Mouse (Mus musculus) kidney, postnatal 0 days (tissue): ENCODE results near the gene Itgb5. TPM values are rescaled to one million over a fixed set of nuclear protein-coding genes. Genes with fewer than 3 reads are reported as not detected.

Experiments used
- ATAC-seq: fragments of 200-750 bp; cut with Nextera tagmentation; replicated peaks from 2 replicates; pipeline ENCODE4 v1.8.0; 2017; ENCODE audit warnings: low read depth, moderate number of reproducible peaks, moderate TSS enrichment, moderate library complexity; ENCODE audit not compliant: low FRiP score
- DNase-seq: peaks from one replicate; pipeline ENCODE4 v3.0.0-alpha.2; 2016; ENCODE audit warnings: low spot score
- H3K27ac ChIP-seq: fragments of 300-500 bp; sonication (generic); 2 replicates; pipeline ENCODE4 v1.5.1; 2014; ENCODE audit warnings: mild to moderate bottlenecking
- H3K27me3 ChIP-seq: fragments of 300-500 bp; sonication (generic); 2 replicates; pipeline ENCODE4 v1.6.1; 2014; ENCODE audit warnings: low read length, mixed read lengths; ENCODE audit not compliant: insufficient read depth
- H3K36me3 ChIP-seq: fragments of 300-500 bp; sonication (generic); 2 replicates; pipeline ENCODE4 v1.6.1; 2014; ENCODE audit warnings: low read length, mixed read lengths; ENCODE audit not compliant: insufficient read depth
- H3K4me1 ChIP-seq: fragments of 300-500 bp; sonication (generic); replicated peaks from 2 replicates; pipeline ENCODE4 v1.6.1; 2014; ENCODE audit warnings: antibody characterized with exemption, low read length, mixed read lengths; ENCODE audit not compliant: insufficient read depth
- H3K4me2 ChIP-seq: fragments of 300-500 bp; sonication (generic); 2 replicates; pipeline ENCODE4 v1.6.1; 2014; ENCODE audit warnings: mild to moderate bottlenecking, low read length, moderate library complexity, mixed read lengths
- H3K4me3 ChIP-seq: fragments of 300-500 bp; sonication (generic); replicated peaks from 2 replicates; pipeline ENCODE4 v1.5.1; 2014; ENCODE audit warnings: low read depth, low read length
- H3K9ac ChIP-seq: fragments of 300-500 bp; sonication (generic); 2 replicates; pipeline ENCODE4 v1.6.1; 2014; ENCODE audit warnings: low read depth, low read length
- H3K9me3 ChIP-seq: fragments of 300-500 bp; sonication (generic); replicated peaks from 2 replicates; pipeline ENCODE4 v1.6.1; 2016; ENCODE audit warnings: low read length, inconsistent platforms, mixed read lengths
- CTCF ChIP-seq: IDR thresholded peaks from 2 replicates; pipeline ENCODE4 v1.5.1; 2016; ENCODE audit warnings: antibody characterized with exemption, low read depth, mild to moderate bottlenecking, moderate library complexity
- WGBS: fragments of 180-500 bp; shearing (Covaris S2); extraction: QIAGEN DNeasy Blood & Tissue Kit; methylation state at CpG from one replicate; pipeline ENCODE4 v1.1.7; 2014; 5-methylcytosine and 5-hydroxymethylcytosine counted together
- polyA plus RNA-seq: library from polyadenylated mRNA; unstranded; fragments of >200 nt; fragmentation: Nextera tagmentation; extraction: Ambion mirVana; gene quantifications from 2 replicates; pipeline ENCODE4 v1.2.1, GENCODE M21; 2015

The Itgb5 gene
- polyA plus RNA-seq, 1 experiment from 2014 or later: 53.2 TPM

GRCm38 (mm10) chr16:33914997-33915396, 85.5 kb downstream of the Itgb5 start:
- Histone ChIP-seq H3K4me1 (peaks cover 22% of the 10 kb centered on the region), H3K9me3 (no peaks in the 10 kb centered on the region), H3K4me2 (no peak overlapping the region), H3K4me3 (no peak overlapping the region), H3K27me3 (no peaks in the 10 kb centered on the region), H3K27ac (no peak overlapping the region), H3K9ac (no peak overlapping the region), H3K36me3 (peaks cover 7% of the 10 kb centered on the region)
- no peak for TF ChIP-seq CTCF
- 73% methylated on average over 4 of the region's 4 CpGs for WGBS
- DNase-seq (no peak), ATAC-seq (no peak)

- peaks cover 31% of the 10 kb centered on the region for H3K4me1 ChIP-seq
- 38% methylated on average over 12 of the region's 12 CpGs for whole genome bisulfite sequencing
- peak; percentile 71 for ATAC-seq
- peak; percentile 58 for DNase-seq
- TF ChIP-seq CTCF: no peak
- no peak overlapping the region for H3K9ac ChIP-seq
- H3K4me2 ChIP-seq: no peak overlapping the region
- H3K36me3 ChIP-seq: peaks cover 6% of the 10 kb centered on the region
- H3K4me3 ChIP-seq: no peak overlapping the region
- peak overlapping the region; percentile 70 for H3K27ac ChIP-seq
- no peaks in the 10 kb centered on the region for H3K27me3 ChIP-seq
- H3K9me3 ChIP-seq: no peaks in the 10 kb centered on the region
These were observed 87.2 kb downstream of the Itgb5 start for GRCm38 (mm10) chr16:33916473-33917251.

GRCm38 (mm10) chr16:33917390-33917789, 87.9 kb downstream of the Itgb5 start:
- no peak for ATAC-seq
- Histone ChIP-seq H3K27me3 (no peaks in the 10 kb centered on the region), H3K27ac (peak overlapping the region; percentile 70), H3K4me3 (no peak overlapping the region), H3K9me3 (no peaks in the 10 kb centered on the region), H3K9ac (no peak overlapping the region), H3K4me1 (peaks cover 34% of the 10 kb centered on the region; the same call in 1 of the 2 replicates), H3K4me2 (no peak overlapping the region), H3K36me3 (peaks cover 6% of the 10 kb centered on the region)
- WGBS: 49% methylated on average over 5 of the region's 5 CpGs
- no peak for TF ChIP-seq CTCF
- DNase-seq: no peak

- no peaks in the 10 kb centered on the region for H3K9me3 ChIP-seq
- WGBS: 70% methylated on average over 5 of the region's 5 CpGs
- no peak for TF ChIP-seq CTCF
- no peak overlapping the region for H3K4me3 ChIP-seq
- H3K9ac ChIP-seq: no peak overlapping the region
- H3K27ac ChIP-seq: peak overlapping the region; percentile 70; the same call in 1 of the 2 replicates
- no peak overlapping the region for H3K4me2 ChIP-seq
- DNase-seq (no peak), ATAC-seq (no peak)
- peaks cover 37% of the 10 kb centered on the region; the same call in 1 of the 2 replicates for H3K4me1 ChIP-seq
- H3K36me3 ChIP-seq: peaks cover 6% of the 10 kb centered on the region
- no peaks in the 10 kb centered on the region for H3K27me3 ChIP-seq
These were observed 88.5 kb downstream of the Itgb5 start for GRCm38 (mm10) chr16:33917926-33918325.

GRCm38 (mm10) chr16:33921514-33921913, 92.0 kb downstream of the Itgb5 start:
- no peak for DNase-seq

GRCm38 (mm10) chr16:33922111-33923000, 92.9 kb downstream of the Itgb5 start:
- 22% methylated on average over 18 of the region's 18 CpGs for WGBS
- peaks cover 31% of the 10 kb centered on the region for H3K4me1 ChIP-seq
- no peak for TF ChIP-seq CTCF
- no peaks in the 10 kb centered on the region for H3K27me3 ChIP-seq
- peaks cover 6% of the 10 kb centered on the region for H3K36me3 ChIP-seq
- DNase-seq (peak; percentile 73), ATAC-seq (peak; percentile 84)
- H3K9ac ChIP-seq: no peak overlapping the region
- no peak overlapping the region for H3K4me2 ChIP-seq
- peak overlapping the region; percentile 54 for H3K27ac ChIP-seq
- no peak overlapping the region for H3K4me3 ChIP-seq
- H3K9me3 ChIP-seq: no peaks in the 10 kb centered on the region

More at GRCm38 (mm10) chr16:33921514-33921913, 92.0 kb downstream of the Itgb5 start:
- Histone ChIP-seq H3K27ac (peak overlapping the region; percentile 54), H3K9ac (no peak overlapping the region), H3K9me3 (no peaks in the 10 kb centered on the region), H3K4me1 (peaks cover 39% of the 10 kb centered on the region), H3K4me3 (no peak overlapping the region), H3K4me2 (no peak overlapping the region), H3K36me3 (peaks cover 6% of the 10 kb centered on the region), H3K27me3 (no peaks in the 10 kb centered on the region)
- ATAC-seq: no peak
- TF ChIP-seq CTCF: no peak
- WGBS: 45% methylated on average over 5 of the region's 5 CpGs
